Mouse (Mus musculus): ENCODE measurements at regions not wholly inside any gene's neighbourhood (a gene's known extent, or its start where the extent isn't known, plus 50 kb on each side); places are given as distances from the start of the nearest gene placed in this dataset.

DNA sequence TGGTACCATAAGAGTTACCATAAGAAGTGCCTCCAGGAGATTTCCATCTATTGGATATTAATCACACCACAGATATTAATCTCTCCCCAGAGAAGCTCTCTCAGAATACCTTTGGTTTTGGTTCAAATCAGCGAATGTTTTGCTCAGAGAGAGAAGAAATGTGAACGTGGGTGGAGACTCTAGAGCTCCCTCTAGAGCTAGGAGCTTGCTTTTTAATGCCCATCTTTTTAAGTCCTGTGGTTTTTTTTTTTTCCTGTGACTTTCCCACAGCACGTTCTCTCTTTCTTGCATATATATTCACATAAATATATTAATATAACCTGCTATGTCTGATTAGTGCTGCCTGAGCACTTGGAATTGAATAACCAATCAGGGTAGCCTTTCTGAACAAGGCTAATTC, 90.4 kb upstream of the Chrm3 start:
- TF ChIP-seq JUND (IDR thresholded peaks at IDR 0.05; ENCODE audit: low read depth, low read length) (no peak), ZC3H11A (IDR thresholded peaks at IDR 0.05; ENCODE audit: low read depth, low read length) (no peak)

All from MEL (cell line).